Mouse (Mus musculus) monocyte, adult 59 days (primary cell): ENCODE measurements around the gene Trpc4ap. TPM values are rescaled to one million over a fixed set of nuclear protein-coding genes. Genes with fewer than 3 reads are reported as not detected.

Experiments
- total RNA-seq, 2 experiments: library from RNA; stranded (reverse); gene quantifications; one replicate each; pipeline ENCODE4 v1.2.4; 2023

Gene Trpc4ap
- total RNA-seq: 100 to 1,000 TPM; 187 to 191 TPM

GRCm38 (mm10) chr2:155691723-155692493, at the start of gene Trpc4ap:
Gene Trpc4ap (minus strand): TSS chr2:155692384.

DNA sequence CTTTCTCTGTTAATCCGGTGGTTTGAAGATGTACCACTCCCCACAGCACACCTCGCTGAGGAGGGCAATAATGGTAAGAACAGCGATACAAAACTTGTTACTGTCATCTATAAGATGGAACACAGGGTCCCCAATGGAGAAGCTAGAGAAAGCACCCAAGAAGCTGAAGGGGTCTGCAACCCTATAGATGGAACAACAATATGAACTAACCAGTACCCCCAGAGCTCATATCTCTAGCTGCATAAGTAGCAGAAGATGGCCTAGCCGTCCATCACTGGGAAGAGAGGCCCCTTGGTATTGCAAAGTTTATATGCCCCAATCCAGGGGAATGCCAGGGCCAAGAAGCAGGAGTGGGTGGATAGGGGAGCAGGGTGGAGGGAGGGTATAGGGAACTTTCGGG, 43.6 kb upstream of the Trpc4ap start, which contains the start of gene Gm17581:
Gene Gm17581 (minus strand): TSS at position 101 of the 400 bp plus-strand sequence.

DNA sequence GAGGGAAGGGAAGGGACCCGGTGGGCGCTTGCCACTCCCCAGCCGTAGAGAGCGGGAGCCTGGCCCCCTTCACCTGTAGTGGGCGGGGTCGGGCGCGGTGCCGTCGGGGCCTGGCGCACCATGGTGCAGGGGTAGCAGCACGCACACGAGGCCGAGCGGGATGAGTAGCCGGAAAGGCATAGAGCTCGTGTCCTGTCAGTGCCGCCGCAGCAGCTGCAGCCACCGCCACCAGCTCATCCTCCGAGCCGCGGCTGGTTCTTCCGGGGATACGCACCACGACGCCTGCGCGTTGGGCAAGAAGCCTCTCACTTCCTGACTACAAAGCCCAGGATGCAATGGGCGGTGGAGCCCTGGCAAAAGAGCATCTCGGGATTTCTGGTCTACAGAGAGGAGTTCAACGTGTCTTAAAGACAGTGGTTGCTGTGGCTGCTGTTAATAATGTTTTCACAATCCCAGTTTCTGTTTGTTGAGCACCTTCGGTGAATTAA, 37.0 kb upstream of the Trpc4ap start, which contains the start of gene Edem2:
Gene Edem2 (minus strand): TSS at position 318 of the 488 bp plus-strand sequence.

DNA sequence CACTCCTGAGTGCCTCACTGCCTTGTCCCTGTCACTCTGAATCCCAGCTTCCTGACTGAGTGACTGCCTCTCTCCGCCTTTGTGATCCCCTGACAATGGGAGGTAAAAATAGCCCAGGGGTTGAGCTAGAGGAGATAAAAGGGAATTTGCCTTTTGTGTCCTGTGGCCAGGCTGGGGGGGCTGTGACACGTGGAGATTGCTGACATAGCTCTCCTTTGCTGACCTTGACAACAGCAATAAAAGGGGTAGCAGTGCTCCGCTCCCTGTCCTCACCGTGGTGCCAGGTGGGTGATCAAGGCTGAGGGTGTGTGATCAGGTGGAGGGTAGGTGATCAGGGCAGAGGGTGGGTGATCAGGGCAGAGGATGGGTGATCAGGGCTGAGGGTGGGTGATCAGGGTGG, 81.2 kb downstream of the Trpc4ap start, which contains the start of gene Myh7b:
Gene Myh7b (plus strand): TSS at position 235 of the 400 bp plus-strand sequence.

DNA sequence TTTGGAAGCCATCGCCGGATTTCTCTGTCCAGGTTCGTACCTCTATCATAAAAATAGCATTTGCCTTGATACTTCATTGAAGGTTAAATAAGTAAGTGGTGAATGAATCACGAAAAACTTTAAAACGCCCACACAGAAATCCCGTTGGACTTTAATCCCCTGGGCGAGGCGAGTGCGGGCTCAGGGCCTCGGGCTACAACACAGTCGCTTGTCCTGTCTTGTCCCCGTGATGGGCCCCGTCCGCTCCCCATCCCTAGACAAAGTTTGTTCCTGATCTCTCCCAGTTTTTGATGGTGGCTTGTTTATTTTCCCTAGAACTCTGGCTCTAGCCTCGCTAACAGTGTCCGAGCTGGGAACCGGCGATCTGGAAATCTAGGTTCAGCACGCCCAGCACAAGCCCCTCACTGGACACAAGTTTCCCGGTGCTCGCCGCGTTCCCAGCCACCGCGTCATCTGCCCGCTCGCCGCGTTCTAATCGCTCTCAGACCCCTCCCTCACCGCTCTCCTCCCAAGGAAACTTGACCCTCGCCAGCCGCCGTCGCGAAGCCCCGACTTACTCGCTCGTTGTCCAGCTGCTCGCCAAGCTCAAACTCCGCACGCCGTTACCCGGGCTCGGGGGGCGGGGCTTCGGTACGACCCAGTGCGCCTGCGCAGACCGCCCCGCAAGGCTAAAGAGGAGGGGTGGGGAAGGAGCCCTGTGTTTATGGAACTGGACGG, 99.9 kb downstream of the Trpc4ap start, which contains the start of gene Gss:
Gene Gss (minus strand): TSS at position 674 of the 717 bp plus-strand sequence.

Other genes with a start within 250 kb of the Trpc4ap start
- gene Ncoa6, start 218.5 kb downstream of the Trpc4ap start, total RNA-seq: 10 to 100 TPM; 60.0 to 70.4 TPM
- gene Acss2, start 174.4 kb downstream of the Trpc4ap start, total RNA-seq: 10 to 100 TPM; 15.5 to 16.7 TPM
- gene Ggt7, start 174.1 kb downstream of the Trpc4ap start, total RNA-seq: not detected
- 10 to 100 TPM; 33.7 to 39.6 TPM for gene Gss, start 99.6 kb downstream of the Trpc4ap start, total RNA-seq
- gene Myh7b, start 81.2 kb downstream of the Trpc4ap start, total RNA-seq: under 1 TPM in 1 of 2 experiments, not detected in 1; 0.12 TPM
- 10 to 100 TPM; 46.1 to 49.8 TPM for gene Edem2, start 37.1 kb upstream of the Trpc4ap start, total RNA-seq
- not detected for gene Gm17581, start 43.5 kb upstream of the Trpc4ap start, total RNA-seq
- 1 to 10 TPM; 2.0 to 2.3 TPM for gene Procr, start 58.7 kb upstream of the Trpc4ap start, total RNA-seq
- not detected for gene Mmp24, start 83.0 kb upstream of the Trpc4ap start, total RNA-seq
- gene BC029722, start 127.0 kb upstream of the Trpc4ap start, total RNA-seq: 10 to 100 TPM; 16.6 to 19.8 TPM
- gene Eif6, start 134.5 kb upstream of the Trpc4ap start, total RNA-seq: 100 to 1,000 TPM; 105 to 131 TPM
- gene Fam83c, start 142.5 kb upstream of the Trpc4ap start, total RNA-seq: not detected
- 10 to 100 TPM; 19.4 to 29.6 TPM for gene Uqcc1, start 237.9 kb upstream of the Trpc4ap start, total RNA-seq
- not detected for gene Gm15557, start 248.3 kb upstream of the Trpc4ap start, total RNA-seq